Mouse (Mus musculus): Measurements from ENCODE around the gene Ambra1.

GRCm38 (mm10) chr2:91792346-91792745 lies 62.4 kb downstream of the Ambra1 start:
- TF ChIP-seq CTCF (IDR thresholded peaks at IDR 0.05; ENCODE audit: borderline replicate concordance, insufficient read depth, low read depth, low read length) (no peak), POLR2A (IDR thresholded peaks at IDR 0.05; ENCODE audit: borderline replicate concordance, insufficient read depth, low read length) (no peak)
